Mouse (Mus musculus) hindbrain, embryonic 13.5 days (tissue): ENCODE measurements around the gene 1810049J17Rik. TPM values are rescaled to one million over a fixed set of nuclear protein-coding genes. Genes with fewer than 3 reads are reported as not detected.

ENCODE experiments used
- ATAC-seq: fragments of 200-750 bp; cut with Nextera tagmentation; 2 replicates; pipeline ENCODE4 v1.8.0; 2017; ENCODE audit warnings: moderate TSS enrichment; ENCODE audit not compliant: low FRiP score
- H3K27ac ChIP-seq: fragments of 300-500 bp; sonication (generic); 2 replicates; pipeline ENCODE4 v1.5.1; 2015; ENCODE audit warnings: inconsistent platforms, mild to moderate bottlenecking, moderate library complexity
- H3K27me3 ChIP-seq: fragments of 300-500 bp; sonication (generic); 2 replicates; pipeline ENCODE4 v1.6.1; 2015; ENCODE audit warnings: mild to moderate bottlenecking, inconsistent platforms
- H3K36me3 ChIP-seq: fragments of 300-500 bp; sonication (generic); 2 replicates; pipeline ENCODE4 v1.6.1; 2015; ENCODE audit warnings: mild to moderate bottlenecking, inconsistent platforms
- H3K4me1 ChIP-seq: fragments of 300-500 bp; sonication (generic); replicated peaks from 2 replicates; pipeline ENCODE4 v1.6.1; 2015; ENCODE audit warnings: inconsistent platforms
- H3K4me2 ChIP-seq: fragments of 300-500 bp; sonication (generic); 2 replicates; pipeline ENCODE4 v1.6.1; 2015; ENCODE audit warnings: inconsistent platforms, mild to moderate bottlenecking, moderate library complexity
- H3K4me3 ChIP-seq: fragments of 300-500 bp; sonication (generic); 2 replicates; pipeline ENCODE4 v1.5.1; 2015; ENCODE audit warnings: mild to moderate bottlenecking, inconsistent platforms
- H3K9ac ChIP-seq: fragments of 300-500 bp; sonication (generic); 2 replicates; pipeline ENCODE4 v1.6.1; 2015; ENCODE audit warnings: mild to moderate bottlenecking, inconsistent platforms
- H3K9me3 ChIP-seq: fragments of 300-500 bp; sonication (generic); 2 replicates; pipeline ENCODE4 v1.6.1; 2016; ENCODE audit warnings: inconsistent platforms
- WGBS: fragments of 180-500 bp; shearing (Covaris S2); methylation state at CpG from one replicate; pipeline ENCODE4 v1.1.7; 2015; 5-methylcytosine and 5-hydroxymethylcytosine counted together
- polyA plus RNA-seq: library from polyadenylated mRNA; unstranded; fragments of >200 nt; fragmentation: Nextera tagmentation; extraction: Ambion mirVana; gene quantifications from 2 replicates; pipeline ENCODE4 v1.2.1, GENCODE M21; 2015

1810049J17Rik gene
- polyA plus RNA-seq, 1 experiment from 2014 or later, result not detected

DNA sequence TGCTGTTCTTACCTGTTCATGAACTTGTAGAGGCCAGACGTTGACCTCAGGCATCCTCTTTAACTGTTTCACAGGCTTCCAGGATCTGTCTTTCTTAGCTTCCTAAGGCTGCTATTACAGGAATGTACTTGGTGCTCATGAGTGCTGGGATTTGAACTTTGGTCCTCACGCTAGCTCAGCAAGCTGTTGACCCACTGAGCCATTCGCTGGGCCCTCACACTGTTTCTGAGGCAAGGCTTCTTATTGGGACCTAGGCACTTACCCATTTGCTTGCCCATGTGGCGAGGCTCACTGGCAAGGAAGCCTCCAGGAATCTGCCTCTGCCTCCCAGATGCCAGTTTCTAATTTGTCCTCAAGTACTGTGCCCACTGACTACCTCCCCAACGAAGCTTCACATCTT, 1.8 kb downstream of the 1810049J17Rik start:
- Histone ChIP-seq H3K36me3 (no peaks in the 10 kb centered on the region), H3K9me3 (no peaks in the 10 kb centered on the region), H3K27me3 (peaks cover 23% of the 10 kb centered on the region), H3K4me3 (no peak overlapping the region), H3K27ac (no peak overlapping the region), H3K4me2 (peak overlapping the region; percentile 74; the same call in 1 of the 2 replicates), H3K9ac (no peak overlapping the region), H3K4me1 (peaks cover 32% of the 10 kb centered on the region)
- WGBS, result 51% methylated on average over 5 of the region's 5 CpGs
- ATAC-seq, result no peak

GRCm38 (mm10) chr15:12318451-12318850, 3.2 kb downstream of the 1810049J17Rik start:
- no peak for ATAC-seq
- peaks cover 23% of the 10 kb centered on the region for H3K27me3 ChIP-seq
- peaks cover 18% of the 10 kb centered on the region for H3K4me1 ChIP-seq
- no peak overlapping the region for H3K4me2 ChIP-seq
- no peaks in the 10 kb centered on the region for H3K36me3 ChIP-seq
- 88% methylated on average over 8 of the region's 8 CpGs for whole genome bisulfite sequencing
- H3K4me3 ChIP-seq, result no peak overlapping the region
- H3K9me3 ChIP-seq, result no peaks in the 10 kb centered on the region
- H3K9ac ChIP-seq, result no peak overlapping the region
- no peak overlapping the region for H3K27ac ChIP-seq

DNA sequence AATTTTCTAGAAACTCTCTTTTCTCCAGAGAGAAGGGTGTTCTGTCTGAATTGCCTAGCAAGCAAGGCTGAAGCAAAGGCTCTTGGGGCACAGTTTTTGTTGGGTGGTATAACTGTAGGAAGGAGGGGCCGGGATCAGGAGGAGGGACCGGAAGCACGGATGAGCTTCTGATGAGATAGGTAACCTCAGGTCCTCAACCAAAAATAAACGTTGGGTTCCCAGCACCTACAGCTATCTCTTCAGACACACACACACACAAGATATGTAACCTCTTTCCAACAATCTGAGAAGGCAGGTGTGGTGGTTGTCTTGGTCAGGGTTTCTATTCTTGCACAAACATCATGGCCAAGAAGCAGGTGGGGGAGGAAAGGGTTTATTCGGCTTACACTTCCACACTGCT, 4.4 kb downstream of the 1810049J17Rik start:
- no peak for ATAC-seq
- peaks cover 23% of the 10 kb centered on the region for H3K27me3 ChIP-seq
- 83% methylated on average over 5 of the region's 5 CpGs for WGBS
- H3K4me1 ChIP-seq, result peaks cover 7% of the 10 kb centered on the region
- H3K9ac ChIP-seq, result no peak overlapping the region
- H3K27ac ChIP-seq, result no peak overlapping the region
- no peak overlapping the region for H3K4me2 ChIP-seq
- no peak overlapping the region for H3K4me3 ChIP-seq
- H3K9me3 ChIP-seq, result no peaks in the 10 kb centered on the region
- H3K36me3 ChIP-seq, result no peaks in the 10 kb centered on the region

- H3K9me3 ChIP-seq, result no peaks in the 10 kb centered on the region
- H3K4me3 ChIP-seq, result no peak overlapping the region
- H3K27ac ChIP-seq, result no peak overlapping the region
- ATAC-seq, result no peak
- 72% methylated on average over 2 of the region's 2 CpGs for WGBS
- peaks cover 6% of the 10 kb centered on the region for H3K4me1 ChIP-seq
- H3K9ac ChIP-seq, result no peak overlapping the region
- peaks cover 23% of the 10 kb centered on the region for H3K27me3 ChIP-seq
- no peaks in the 10 kb centered on the region for H3K36me3 ChIP-seq
- no peak overlapping the region for H3K4me2 ChIP-seq
Measured at GRCm38 (mm10) chr15:12315996-12316395, 5.7 kb downstream of the 1810049J17Rik start.

- H3K27ac ChIP-seq, result no peak overlapping the region
- no peaks in the 10 kb centered on the region for H3K4me1 ChIP-seq
- H3K36me3 ChIP-seq, result no peaks in the 10 kb centered on the region
- no peak overlapping the region for H3K4me2 ChIP-seq
- no peak for ATAC-seq
- H3K9me3 ChIP-seq, result no peaks in the 10 kb centered on the region
- H3K4me3 ChIP-seq, result no peak overlapping the region
- H3K27me3 ChIP-seq, result peaks cover 16% of the 10 kb centered on the region
- no peak overlapping the region for H3K9ac ChIP-seq
- 88% methylated on average over 5 of the region's 5 CpGs for WGBS
Measured at GRCm38 (mm10) chr15:12314584-12314983, 7.1 kb downstream of the 1810049J17Rik start.

GRCm38 (mm10) chr15:12313255-12313654, 8.4 kb downstream of the 1810049J17Rik start:
- no peak overlapping the region for H3K27ac ChIP-seq
- H3K4me1 ChIP-seq, result no peaks in the 10 kb centered on the region
- no peaks in the 10 kb centered on the region for H3K9me3 ChIP-seq
- H3K4me3 ChIP-seq, result no peak overlapping the region
- no peak overlapping the region for H3K9ac ChIP-seq
- WGBS, result 28% methylated on average over 1 of the region's 1 CpGs
- ATAC-seq, result no peak
- H3K36me3 ChIP-seq, result no peaks in the 10 kb centered on the region
- no peak overlapping the region for H3K4me2 ChIP-seq
- H3K27me3 ChIP-seq, result peaks cover 3% of the 10 kb centered on the region; the same call in 1 of the 2 replicates

DNA sequence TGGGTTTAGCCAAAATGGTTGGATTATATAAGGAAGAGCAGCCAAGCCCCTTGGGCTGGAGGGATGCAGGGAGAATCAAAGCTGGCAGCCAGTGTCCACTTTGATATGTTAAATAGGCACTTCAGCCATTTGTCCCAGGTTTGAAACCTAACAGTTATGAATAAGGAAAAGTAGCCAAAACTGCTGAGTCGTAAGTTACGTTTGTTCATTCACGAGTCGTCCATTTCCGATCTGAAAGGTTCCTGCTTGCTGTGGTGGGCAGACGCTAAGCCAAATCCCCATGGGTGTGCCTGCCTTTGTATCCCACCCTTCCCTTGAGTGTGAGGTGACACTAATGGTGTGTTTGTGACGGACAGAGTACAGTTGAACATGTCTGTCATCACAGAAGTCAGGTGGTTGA, 10.2 kb downstream of the 1810049J17Rik start:
- no peaks in the 10 kb centered on the region for H3K27me3 ChIP-seq
- WGBS, result 89% methylated on average over 7 of the region's 7 CpGs
- no peak overlapping the region for H3K4me3 ChIP-seq
- H3K9ac ChIP-seq, result no peak overlapping the region
- no peaks in the 10 kb centered on the region for H3K36me3 ChIP-seq
- no peak overlapping the region for H3K4me2 ChIP-seq
- no peak for ATAC-seq
- no peaks in the 10 kb centered on the region for H3K4me1 ChIP-seq
- H3K9me3 ChIP-seq, result no peaks in the 10 kb centered on the region
- no peak overlapping the region for H3K27ac ChIP-seq

GRCm38 (mm10) chr15:12310676-12311075, 11.0 kb downstream of the 1810049J17Rik start:
- 93% methylated on average over 4 of the region's 4 CpGs for WGBS
- Histone ChIP-seq H3K27me3 (no peaks in the 10 kb centered on the region), H3K9me3 (no peaks in the 10 kb centered on the region), H3K9ac (no peak overlapping the region), H3K4me3 (no peak overlapping the region), H3K36me3 (no peaks in the 10 kb centered on the region), H3K4me1 (no peaks in the 10 kb centered on the region), H3K4me2 (no peak overlapping the region), H3K27ac (no peak overlapping the region)
- no peak for ATAC-seq

DNA sequence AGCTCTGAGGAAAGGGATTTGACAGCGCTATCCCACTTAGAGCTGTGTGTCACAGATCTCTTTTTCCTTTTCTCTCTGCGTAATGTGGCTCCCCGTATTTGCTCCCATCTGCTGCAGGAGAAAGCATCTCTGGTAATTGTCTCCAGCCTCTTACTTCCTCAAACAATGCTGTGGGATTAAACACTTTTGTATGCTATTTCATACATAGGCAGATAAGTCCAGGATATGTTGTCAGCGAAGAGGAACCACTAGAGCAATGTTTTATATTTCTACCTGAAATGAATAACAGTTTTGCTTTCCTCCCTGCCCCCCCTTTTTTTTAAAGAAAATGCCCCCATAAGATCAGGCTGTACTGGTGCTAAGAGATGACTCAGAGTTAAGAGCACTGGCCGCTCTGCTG, 13.2 kb downstream of the 1810049J17Rik start:
- no peak overlapping the region for H3K9ac ChIP-seq
- 97% methylated on average over 5 of the region's 5 CpGs for WGBS
- H3K36me3 ChIP-seq, result no peaks in the 10 kb centered on the region
- H3K4me3 ChIP-seq, result no peak overlapping the region
- no peak overlapping the region for H3K4me2 ChIP-seq
- H3K9me3 ChIP-seq, result no peaks in the 10 kb centered on the region
- no peak for ATAC-seq
- H3K27ac ChIP-seq, result no peak overlapping the region
- H3K27me3 ChIP-seq, result no peaks in the 10 kb centered on the region
- no peaks in the 10 kb centered on the region for H3K4me1 ChIP-seq

- 73% methylated on average over 4 of the region's 4 CpGs for WGBS
- no peak for ATAC-seq
Measured at GRCm38 (mm10) chr15:12307114-12307513, 14.6 kb downstream of the 1810049J17Rik start.

GRCm38 (mm10) chr15:12306188-12307071, 15.3 kb downstream of the 1810049J17Rik start:
- ATAC-seq, result no peak
- Histone ChIP-seq H3K4me3 (no peak overlapping the region), H3K27ac (no peak overlapping the region), H3K36me3 (no peaks in the 10 kb centered on the region), H3K9me3 (no peaks in the 10 kb centered on the region), H3K4me1 (no peaks in the 10 kb centered on the region), H3K27me3 (no peaks in the 10 kb centered on the region), H3K4me2 (no peak overlapping the region), H3K9ac (no peak overlapping the region)
- WGBS, result 66% methylated on average over 8 of the region's 8 CpGs

More at GRCm38 (mm10) chr15:12307114-12307513, 14.6 kb downstream of the 1810049J17Rik start:
- no peak overlapping the region for H3K27ac ChIP-seq
- H3K9ac ChIP-seq, result no peak overlapping the region
- H3K4me3 ChIP-seq, result no peak overlapping the region
- H3K4me2 ChIP-seq, result no peak overlapping the region
- no peaks in the 10 kb centered on the region for H3K4me1 ChIP-seq
- no peaks in the 10 kb centered on the region for H3K36me3 ChIP-seq
- H3K27me3 ChIP-seq, result no peaks in the 10 kb centered on the region
- H3K9me3 ChIP-seq, result no peaks in the 10 kb centered on the region

DNA sequence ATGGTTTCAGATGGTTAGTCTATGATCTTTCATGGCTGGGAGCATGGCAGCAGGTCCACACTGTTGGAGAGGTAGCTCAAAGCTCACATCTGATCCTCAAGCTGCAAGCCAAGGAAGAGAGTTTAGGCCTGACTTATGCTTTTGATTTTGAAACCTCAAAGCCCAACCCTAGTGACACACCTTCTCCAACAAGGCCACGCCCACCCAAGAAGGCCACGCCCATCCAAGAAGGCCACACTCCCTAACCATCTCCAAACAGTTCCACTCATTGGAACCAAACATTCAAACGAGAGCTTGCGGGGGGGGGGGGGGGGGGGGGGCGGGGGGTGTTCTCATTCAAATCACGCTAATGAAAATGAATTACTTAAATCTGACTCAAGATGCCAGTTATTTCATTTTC, 19.9 kb downstream of the 1810049J17Rik start:
- H3K27me3 ChIP-seq, result no peaks in the 10 kb centered on the region
- no peak overlapping the region for H3K4me2 ChIP-seq
- no peak overlapping the region for H3K9ac ChIP-seq
- H3K4me1 ChIP-seq, result no peaks in the 10 kb centered on the region
- H3K27ac ChIP-seq, result no peak overlapping the region
- no peaks in the 10 kb centered on the region for H3K36me3 ChIP-seq
- ATAC-seq, result no peak
- WGBS, result 70% methylated on average over 5 of the region's 6 CpGs
- no peak overlapping the region for H3K4me3 ChIP-seq
- no peaks in the 10 kb centered on the region for H3K9me3 ChIP-seq

GRCm38 (mm10) chr15:12298231-12298737, 23.4 kb downstream of the 1810049J17Rik start:
- Histone ChIP-seq H3K4me1 (no peaks in the 10 kb centered on the region), H3K4me2 (no peak overlapping the region), H3K27ac (no peak overlapping the region), H3K9me3 (no peaks in the 10 kb centered on the region), H3K9ac (no peak overlapping the region), H3K27me3 (no peaks in the 10 kb centered on the region), H3K4me3 (no peak overlapping the region), H3K36me3 (no peaks in the 10 kb centered on the region)
- 89% methylated on average over 7 of the region's 7 CpGs for WGBS
- no peak for ATAC-seq
